Mouse (Mus musculus) olfactory bulb, adult 2 months (tissue): Measurements from ENCODE around the gene Tprn.

Experiments used
- CTCF ChIP-seq: fragments of 200-500 bp; IDR thresholded peaks from 2 replicates; pipeline ENCODE4 v1.5.1; 2012; ENCODE audit warnings: low read depth, mild to moderate bottlenecking, low read length, moderate library complexity; ENCODE audit not compliant: insufficient read depth
- POLR2A ChIP-seq: fragments of 200-500 bp; IDR thresholded peaks from 2 replicates; pipeline ENCODE4 v1.6.1; 2012; ENCODE audit warnings: mild to moderate bottlenecking, low read depth, low read length, moderate library complexity; ENCODE audit not compliant: insufficient read depth

DNA sequence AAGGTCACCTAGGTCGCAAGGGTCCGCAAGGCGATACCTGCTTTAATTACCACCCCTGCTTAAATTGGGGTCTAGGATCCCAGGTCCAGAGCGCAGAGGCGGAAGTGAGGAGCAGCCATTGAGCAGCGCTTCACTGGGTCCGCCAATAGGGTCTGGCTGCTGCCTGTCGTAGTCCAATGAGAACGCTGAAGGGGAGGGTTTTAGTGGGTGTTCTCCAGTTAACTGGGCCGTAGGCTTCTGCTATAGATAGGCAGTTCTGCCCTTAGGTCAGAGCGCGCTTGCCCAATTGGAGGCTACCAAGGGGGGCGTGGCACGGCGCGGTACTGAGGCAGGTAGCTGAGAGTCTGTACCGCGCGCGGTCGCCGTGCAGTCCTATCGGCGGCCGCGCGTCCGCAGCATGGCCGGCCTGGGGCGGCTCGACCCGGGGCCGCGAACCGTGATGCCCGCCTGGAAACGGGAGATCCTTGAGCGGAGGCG is at the start of gene Tprn:
- TF ChIP-seq POLR2A, result peak; percentile 55; the same call in 1 of the 2 replicates
- TF ChIP-seq CTCF, result no peak
